Mouse (Mus musculus) forebrain, postnatal 0 days (tissue): Measurements from ENCODE around the gene Cnot6. TPM values are rescaled to one million over a fixed set of nuclear protein-coding genes. Genes with fewer than 3 reads are reported as not detected.

Experiments used
- ATAC-seq: fragments of 200-750 bp; cut with Nextera tagmentation; 2 replicates; pipeline ENCODE4 v1.8.0; 2017; ENCODE audit warnings: mild to moderate bottlenecking, moderate library complexity
- DNase-seq: peaks from one replicate; pipeline ENCODE4 v3.0.0-alpha.2; 2015
- H3K27ac ChIP-seq: fragments of 300-500 bp; sonication (generic); 2 replicates; pipeline ENCODE4 v1.5.1; 2014; ENCODE audit warnings: low read depth, mild to moderate bottlenecking, antibody characterized with exemption, low read length, moderate library complexity, mixed read lengths
- H3K27me3 ChIP-seq: fragments of 300-500 bp; sonication (generic); 2 replicates; pipeline ENCODE4 v1.6.1; 2014; ENCODE audit warnings: mild to moderate bottlenecking, low read length, mixed read lengths; ENCODE audit not compliant: insufficient read depth
- H3K36me3 ChIP-seq: fragments of 300-500 bp; sonication (generic); 2 replicates; pipeline ENCODE4 v1.6.1; 2014; ENCODE audit warnings: mild to moderate bottlenecking, moderate library complexity; ENCODE audit not compliant: insufficient read depth
- H3K4me1 ChIP-seq: fragments of 300-500 bp; sonication (generic); 2 replicates; pipeline ENCODE4 v1.6.1; 2014; ENCODE audit warnings: antibody characterized with exemption; ENCODE audit not compliant: insufficient read depth
- H3K4me2 ChIP-seq: fragments of 300-500 bp; sonication (generic); 2 replicates; pipeline ENCODE4 v1.6.1; 2014; ENCODE audit warnings: low read depth, mild to moderate bottlenecking, moderate library complexity
- H3K4me3 ChIP-seq: fragments of 300-500 bp; sonication (generic); 2 replicates; pipeline ENCODE4 v1.5.1; 2014; ENCODE audit warnings: low read depth, low read length, mixed read lengths
- H3K9ac ChIP-seq: fragments of 300-500 bp; sonication (generic); 2 replicates; pipeline ENCODE4 v1.6.1; 2014; ENCODE audit warnings: mild to moderate bottlenecking
- H3K9me3 ChIP-seq: fragments of 300-500 bp; sonication (generic); 2 replicates; pipeline ENCODE4 v1.6.1; 2016; ENCODE audit warnings: low read length
- CTCF ChIP-seq: sonication (generic); IDR thresholded peaks from 2 replicates; pipeline ENCODE4 v1.5.1; 2016; ENCODE audit warnings: antibody characterized with exemption, control low read depth, low read depth
- WGBS: fragments of 180-500 bp; shearing (Covaris S2); extraction: QIAGEN DNeasy Blood & Tissue Kit; methylation state at CpG from one replicate; pipeline ENCODE4 v1.1.7; 2014; 5-methylcytosine and 5-hydroxymethylcytosine counted together
- polyA plus RNA-seq: library from polyadenylated mRNA; unstranded; fragments of >200 nt; fragmentation: Nextera tagmentation; extraction: Ambion mirVana; gene quantifications from 2 replicates; pipeline ENCODE4 v1.2.1, GENCODE M21; 2015
- total RNA-seq: library from RNA; depleted of rRNA; stranded (reverse); fragments of >200 nt; gene quantifications from 2 replicates; pipeline ENCODE4 v1.2.3, GENCODE M21; 2014

Gene Cnot6
- total and polyA plus RNA-seq, 2 experiments from 2014 or later: 31.9 to 63.9 TPM

DNA sequence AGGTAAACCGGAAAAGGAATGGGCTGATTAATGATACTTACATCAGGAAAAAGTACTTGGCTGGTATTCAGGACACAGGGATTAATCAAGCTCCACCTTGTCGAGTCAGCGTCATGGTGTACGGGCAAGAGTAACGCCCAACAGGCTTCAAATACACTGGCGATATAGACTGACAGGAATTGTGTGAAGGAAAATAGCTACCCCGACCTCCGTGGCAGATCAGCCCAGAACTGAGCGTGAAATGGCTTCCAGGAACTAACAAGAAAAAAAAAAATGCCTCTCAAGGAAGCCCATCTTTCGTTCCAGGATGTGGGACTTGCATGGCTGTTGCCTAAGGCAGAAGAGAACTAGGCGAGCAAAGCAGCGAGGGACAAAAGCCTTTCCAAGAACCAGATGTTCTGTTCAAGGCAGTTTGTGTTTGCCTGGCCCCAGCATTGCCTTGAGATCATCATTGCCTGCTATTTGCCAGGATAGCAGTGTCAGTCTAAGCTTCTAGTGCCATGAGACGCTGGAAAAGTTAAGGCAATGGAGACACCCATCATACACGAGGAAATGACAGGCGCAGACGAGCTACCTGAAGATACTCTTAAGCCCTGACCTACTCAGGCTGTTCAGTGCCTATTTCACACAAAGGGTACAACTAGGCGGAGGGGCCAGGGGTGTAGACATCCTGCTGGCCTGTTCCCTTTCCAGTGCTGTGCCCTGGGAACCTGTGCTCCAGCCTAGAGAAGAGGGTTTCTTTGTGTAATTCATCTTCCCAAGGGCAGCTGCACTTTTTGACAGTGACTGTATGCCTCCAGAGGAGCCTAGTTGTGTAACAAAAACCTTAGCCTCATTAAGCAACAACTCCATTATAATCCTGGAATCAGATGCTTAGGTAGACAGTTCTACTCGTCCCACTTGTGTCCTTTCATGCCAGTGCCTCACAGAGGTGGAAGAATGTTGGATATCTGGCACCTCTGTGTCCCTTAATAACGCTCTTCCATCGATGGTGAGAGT, 1.1 kb upstream of the Cnot6 start:
- WGBS: 26% methylated on average over 20 of the region's 20 CpGs
- no peaks in the 10 kb centered on the region for H3K9me3 ChIP-seq
- TF ChIP-seq CTCF: no peak
- H3K4me3 ChIP-seq: peak overlapping the region; percentile 88
- DNase-seq: peak; percentile 21
- no peaks in the 10 kb centered on the region for H3K27me3 ChIP-seq
- no peak for ATAC-seq
- H3K36me3 ChIP-seq: no peaks in the 10 kb centered on the region
- H3K4me2 ChIP-seq: peak overlapping the region; percentile 61
- H3K4me1 ChIP-seq: peaks cover 21% of the 10 kb centered on the region
- H3K27ac ChIP-seq: peak overlapping the region; percentile 57; the same call in 1 of the 2 replicates
- H3K9ac ChIP-seq: peak overlapping the region; percentile 10; the same call in 1 of the 2 replicates

DNA sequence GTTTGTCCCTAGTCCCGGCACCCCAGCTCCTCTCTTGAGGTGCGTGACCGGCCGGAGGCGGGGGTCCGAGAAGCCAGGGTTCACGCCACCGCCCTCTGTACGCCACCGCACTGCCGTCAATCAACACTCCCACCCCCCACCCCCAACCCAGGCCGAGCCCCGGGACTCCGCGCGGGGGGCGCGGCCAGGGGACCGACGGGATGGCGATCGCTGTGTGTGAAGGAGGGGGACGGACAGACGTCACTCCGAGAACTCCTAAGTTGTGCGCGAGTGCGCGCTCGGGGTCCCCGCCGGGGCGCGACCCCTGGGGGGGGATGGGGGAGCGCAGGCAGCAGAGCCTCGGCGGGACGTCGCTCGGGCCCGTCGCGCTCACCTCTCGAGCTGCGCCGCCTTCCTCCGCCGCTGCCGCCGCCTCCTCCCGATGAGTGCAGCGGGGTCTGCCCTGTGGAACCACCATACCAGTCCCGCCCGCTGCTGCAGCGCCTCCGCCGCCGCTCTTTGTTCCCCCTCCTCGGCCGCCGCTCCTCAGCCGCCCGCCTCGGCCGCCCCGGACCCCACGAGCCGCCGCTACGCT, 455 bp downstream of the Cnot6 start:
- no peak for TF ChIP-seq CTCF
- Histone ChIP-seq H3K9me3 (no peaks in the 10 kb centered on the region), H3K4me2 (peak overlapping the region; percentile 61), H3K27ac (peak overlapping the region; percentile 95), H3K4me1 (peaks cover 24% of the 10 kb centered on the region), H3K36me3 (no peaks in the 10 kb centered on the region), H3K9ac (peak overlapping the region; percentile 98), H3K27me3 (no peaks in the 10 kb centered on the region), H3K4me3 (peak overlapping the region; percentile 88)
- DNase-seq (no peak), ATAC-seq (peak; percentile 54)
- WGBS: under 1% methylated on average over 44 of the region's 70 CpGs

DNA sequence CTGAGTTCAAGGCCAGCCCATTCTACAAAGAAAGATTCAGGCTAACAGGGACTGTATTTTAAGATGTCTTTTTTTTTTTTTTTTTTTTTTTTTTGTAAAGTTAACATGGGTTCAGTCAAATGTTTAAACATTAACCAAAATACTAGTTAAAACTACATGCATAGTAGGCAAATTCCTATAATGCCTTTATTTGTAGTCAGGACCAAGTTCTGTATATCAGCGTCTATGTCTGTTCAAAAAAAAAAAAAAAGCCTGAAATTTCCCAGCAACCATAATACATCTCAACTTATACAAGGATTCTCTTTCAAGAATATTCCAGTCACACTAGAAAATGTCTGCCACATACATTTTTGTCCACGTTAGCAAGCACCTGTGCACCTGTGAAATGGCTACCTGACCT, 1.9 kb downstream of the Cnot6 start:
- H3K36me3 ChIP-seq: no peaks in the 10 kb centered on the region
- no peaks in the 10 kb centered on the region for H3K9me3 ChIP-seq
- peak overlapping the region; percentile 61 for H3K4me2 ChIP-seq
- no peak overlapping the region for H3K9ac ChIP-seq
- ATAC-seq (no peak), DNase-seq (no peak)
- TF ChIP-seq CTCF: no peak
- no peaks in the 10 kb centered on the region for H3K27me3 ChIP-seq
- no peak overlapping the region for H3K27ac ChIP-seq
- 57% methylated on average over 2 of the region's 2 CpGs for WGBS
- peaks cover 24% of the 10 kb centered on the region for H3K4me1 ChIP-seq
- peak overlapping the region; percentile 88 for H3K4me3 ChIP-seq

DNA sequence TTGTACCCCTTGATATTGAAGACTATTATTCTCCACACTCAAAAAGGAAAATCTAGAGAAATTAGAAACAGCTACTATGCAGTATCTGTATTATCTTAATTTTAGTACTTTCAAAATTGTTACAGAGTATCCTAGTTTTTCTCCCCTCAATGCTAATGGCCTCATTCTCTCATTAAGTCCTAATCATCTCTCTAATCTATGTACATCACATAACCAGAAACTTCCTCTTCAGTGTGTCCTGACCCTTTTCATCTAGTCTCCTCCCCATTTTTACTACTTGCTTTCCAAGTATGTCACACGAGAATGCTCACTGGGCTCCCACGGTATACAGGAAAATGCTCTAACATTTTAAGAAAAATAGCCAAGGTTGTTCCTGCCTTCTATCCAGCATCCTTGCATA, 4.7 kb downstream of the Cnot6 start:
- Histone ChIP-seq H3K27ac (no peak overlapping the region), H3K36me3 (no peaks in the 10 kb centered on the region), H3K4me2 (no peak overlapping the region), H3K4me1 (peaks cover 24% of the 10 kb centered on the region), H3K4me3 (no peak overlapping the region), H3K9me3 (no peaks in the 10 kb centered on the region), H3K9ac (no peak overlapping the region), H3K27me3 (no peaks in the 10 kb centered on the region)
- ATAC-seq: no peak
- WGBS: 84% methylated on average over 2 of the region's 2 CpGs
- DNase-seq: no peak
- TF ChIP-seq CTCF: no peak

DNA sequence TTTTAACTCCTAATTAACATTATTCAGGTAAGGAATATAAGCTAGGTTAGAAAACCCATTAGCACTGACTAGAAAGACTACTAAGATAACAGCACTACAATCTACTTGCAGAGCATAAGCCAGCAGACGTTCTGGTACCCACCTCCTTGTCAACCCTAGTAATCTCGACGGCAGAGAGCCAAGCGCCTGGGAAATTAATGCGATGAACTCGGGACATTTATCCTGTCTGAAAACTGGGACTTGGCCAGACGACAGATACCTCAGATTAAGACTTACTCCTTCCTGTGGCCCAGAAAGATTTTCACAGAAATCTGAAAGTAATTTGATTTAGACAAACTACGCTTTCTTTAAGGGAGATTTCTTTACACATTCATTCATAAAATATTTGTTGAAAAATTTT, 7.7 kb downstream of the Cnot6 start:
- no peak for DNase-seq
- no peak overlapping the region for H3K9ac ChIP-seq
- H3K27ac ChIP-seq: no peak overlapping the region
- no peak overlapping the region for H3K4me3 ChIP-seq
- ATAC-seq: no peak
- peaks cover 14% of the 10 kb centered on the region for H3K36me3 ChIP-seq
- no peaks in the 10 kb centered on the region for H3K27me3 ChIP-seq
- H3K4me1 ChIP-seq: peaks cover 13% of the 10 kb centered on the region; the same call in 1 of the 2 replicates
- no peak for TF ChIP-seq CTCF
- H3K4me2 ChIP-seq: no peak overlapping the region
- no peaks in the 10 kb centered on the region for H3K9me3 ChIP-seq
- WGBS: 75% methylated on average over 8 of the region's 8 CpGs

DNA sequence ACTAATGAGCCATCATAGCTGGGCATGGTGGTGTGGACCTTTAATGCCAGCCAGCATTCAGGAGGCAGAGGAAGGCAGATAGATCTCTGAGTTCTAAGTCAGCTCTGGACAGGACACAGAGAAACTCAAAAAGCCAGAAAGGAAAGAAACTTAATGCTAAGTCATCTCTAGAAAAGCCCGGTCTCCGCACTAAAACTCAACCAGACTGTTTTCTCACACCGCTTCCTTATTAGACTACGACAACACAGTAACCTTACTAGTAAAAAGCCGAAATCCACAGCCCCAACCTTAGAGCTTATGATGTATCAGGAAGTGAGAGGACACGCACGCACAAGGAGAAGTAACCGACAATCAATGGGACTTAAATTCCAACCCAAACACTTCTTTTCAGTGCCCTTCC, 10.5 kb downstream of the Cnot6 start:
- H3K27me3 ChIP-seq: no peaks in the 10 kb centered on the region
- no peak overlapping the region for H3K9ac ChIP-seq
- over 99% methylated on average over 8 of the region's 8 CpGs for WGBS
- TF ChIP-seq CTCF: no peak
- H3K9me3 ChIP-seq: no peaks in the 10 kb centered on the region
- no peak overlapping the region for H3K4me2 ChIP-seq
- DNase-seq: no peak
- no peak overlapping the region for H3K4me3 ChIP-seq
- no peaks in the 10 kb centered on the region for H3K4me1 ChIP-seq
- H3K36me3 ChIP-seq: peaks cover 20% of the 10 kb centered on the region
- no peak for ATAC-seq
- H3K27ac ChIP-seq: no peak overlapping the region

DNA sequence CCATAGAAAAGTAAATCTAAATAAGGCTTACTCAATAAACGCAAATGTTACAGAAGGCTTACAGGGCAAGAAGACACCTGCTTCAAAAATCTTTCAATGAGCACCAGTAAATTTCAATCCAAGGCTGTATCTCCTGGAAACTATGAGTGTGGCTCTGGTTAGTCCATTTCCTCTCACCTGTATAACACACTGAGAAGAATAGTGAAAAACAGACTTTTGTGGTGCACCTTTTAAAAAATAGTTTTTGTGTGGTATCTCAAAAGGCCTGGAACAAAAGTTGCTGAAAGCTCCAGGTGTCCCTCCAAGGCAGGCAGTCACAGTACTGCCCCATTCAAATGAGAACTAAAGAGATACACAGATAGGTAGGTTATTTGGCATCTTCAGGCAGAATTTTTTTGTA, 13.4 kb downstream of the Cnot6 start:
- Histone ChIP-seq H3K4me2 (no peak overlapping the region), H3K9me3 (no peaks in the 10 kb centered on the region), H3K36me3 (peaks cover 20% of the 10 kb centered on the region), H3K27me3 (no peaks in the 10 kb centered on the region), H3K4me1 (no peaks in the 10 kb centered on the region), H3K9ac (no peak overlapping the region), H3K4me3 (no peak overlapping the region), H3K27ac (no peak overlapping the region)
- 95% methylated on average over 1 of the region's 1 CpGs for WGBS
- DNase-seq (no peak), ATAC-seq (no peak)
- TF ChIP-seq CTCF: no peak
